Mouse (Mus musculus) thymus, postnatal 14 days (tissue): ENCODE data around the gene Gm44511.
"Not testable (repeated sequence)": the region's sequence is repeated elsewhere in the genome, so short reads cannot be mapped to it uniquely, and the experiment has no call there.

ENCODE experiments used
- DNase-seq: peaks from one replicate; pipeline ENCODE4 v3.0.0; 2021

The Gm44511 gene

DNA sequence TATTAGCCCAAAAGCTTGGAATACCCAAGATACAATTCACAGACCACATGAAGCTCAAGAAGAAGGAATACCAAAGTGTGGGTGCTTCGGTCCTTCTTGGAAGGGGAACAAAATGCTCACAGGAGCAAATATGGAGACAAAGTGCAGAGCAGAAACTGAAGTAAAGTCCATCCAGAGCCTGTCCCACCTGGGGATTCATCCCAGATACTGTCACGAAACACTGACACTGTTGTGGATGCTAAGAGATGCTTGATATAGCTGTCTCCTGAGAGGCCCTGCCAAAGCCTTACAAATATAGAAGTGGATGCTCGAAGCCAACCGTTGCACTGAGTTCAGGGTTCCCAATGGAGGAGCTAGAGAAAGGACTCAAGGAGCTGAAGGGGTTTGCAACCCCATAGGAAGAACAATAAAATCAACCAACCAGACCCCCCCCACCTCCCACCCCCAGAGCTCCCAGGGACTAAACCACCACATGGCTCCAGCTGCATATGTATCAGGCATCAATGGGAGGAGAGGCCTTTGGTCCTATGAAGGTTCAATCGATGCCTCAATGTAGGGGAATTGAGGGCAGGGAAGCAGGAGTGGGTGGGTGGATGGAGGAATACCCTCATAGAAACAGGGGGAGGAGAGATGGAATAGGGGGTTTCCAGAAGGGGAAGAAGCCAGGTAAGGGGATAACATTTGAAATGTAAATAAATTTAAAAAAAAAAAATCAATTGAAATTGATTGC lies 66.7 kb downstream of the Gm44511 start:
- DNase-seq: peak; percentile 17

DNA sequence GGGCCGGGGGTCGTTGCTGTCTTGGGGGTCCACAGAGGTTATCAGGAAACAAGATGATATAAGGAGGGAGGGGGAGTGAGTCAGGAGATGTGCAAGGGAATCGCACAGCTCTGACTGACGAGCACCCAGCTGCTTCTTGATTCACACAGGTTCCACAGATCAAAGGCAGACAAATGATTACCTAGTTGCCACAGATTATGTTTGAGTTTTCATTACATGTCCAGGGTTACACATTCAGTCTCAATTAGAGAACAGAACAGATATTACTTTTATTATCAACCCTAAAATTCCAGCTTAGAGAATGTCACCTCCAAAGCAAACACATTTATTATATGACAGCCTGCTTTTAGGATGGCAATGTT lies 70.7 kb downstream of the Gm44511 start:
- DNase-seq: not testable (repeated sequence)

DNA sequence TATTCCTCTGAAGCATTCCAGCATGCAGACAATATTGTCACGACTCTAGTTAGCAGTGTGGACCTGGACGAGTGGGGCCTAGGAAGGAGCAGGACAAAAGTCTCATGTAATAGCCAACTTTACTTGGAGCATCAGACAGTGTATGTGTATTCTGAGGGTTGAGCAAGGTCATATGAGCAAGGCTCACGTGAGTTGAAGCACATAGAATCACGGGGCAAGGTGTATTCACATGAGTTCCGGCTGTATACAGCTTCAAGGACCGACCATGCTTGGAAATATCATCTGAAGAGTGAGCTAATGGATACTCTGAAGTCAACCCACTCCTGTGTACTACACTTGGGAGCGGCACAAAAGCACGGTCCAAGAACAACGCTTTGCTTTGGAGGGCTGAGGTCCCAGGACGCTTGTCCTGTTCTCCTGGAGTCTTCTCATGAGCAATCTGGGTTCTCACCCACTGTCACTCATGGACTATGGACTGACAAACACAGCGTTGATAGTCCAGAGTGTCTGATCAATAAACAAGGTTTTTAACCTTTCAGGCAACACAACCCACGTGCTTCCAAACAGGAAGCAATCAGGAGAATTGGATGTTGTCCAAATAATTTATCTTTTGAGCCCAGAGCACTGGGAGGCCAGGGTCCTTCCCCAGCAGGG lies 71.2 kb downstream of the Gm44511 start:
- not testable (repeated sequence) for DNase-seq

DNA sequence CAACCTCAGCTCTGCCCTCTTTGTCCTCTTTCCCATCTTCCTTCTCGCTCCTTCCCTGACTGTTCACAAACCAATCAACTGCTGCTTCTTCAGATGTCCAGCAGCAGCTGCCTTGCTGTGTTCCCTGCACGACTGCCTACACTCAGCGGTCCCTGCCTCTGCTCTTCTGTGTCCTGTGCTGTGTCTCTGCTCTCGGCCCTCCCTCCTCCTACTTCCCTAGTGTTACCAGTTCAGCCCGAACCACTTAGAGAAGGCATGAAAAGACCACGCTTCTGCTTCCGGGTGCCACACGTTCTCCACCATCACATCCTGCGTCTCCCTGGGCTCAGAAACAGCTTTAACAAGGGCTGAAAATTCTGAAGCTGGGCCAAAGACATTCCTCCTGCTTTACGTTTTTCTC lies 71.8 kb downstream of the Gm44511 start:
- peak; percentile 43 for DNase-seq

DNA sequence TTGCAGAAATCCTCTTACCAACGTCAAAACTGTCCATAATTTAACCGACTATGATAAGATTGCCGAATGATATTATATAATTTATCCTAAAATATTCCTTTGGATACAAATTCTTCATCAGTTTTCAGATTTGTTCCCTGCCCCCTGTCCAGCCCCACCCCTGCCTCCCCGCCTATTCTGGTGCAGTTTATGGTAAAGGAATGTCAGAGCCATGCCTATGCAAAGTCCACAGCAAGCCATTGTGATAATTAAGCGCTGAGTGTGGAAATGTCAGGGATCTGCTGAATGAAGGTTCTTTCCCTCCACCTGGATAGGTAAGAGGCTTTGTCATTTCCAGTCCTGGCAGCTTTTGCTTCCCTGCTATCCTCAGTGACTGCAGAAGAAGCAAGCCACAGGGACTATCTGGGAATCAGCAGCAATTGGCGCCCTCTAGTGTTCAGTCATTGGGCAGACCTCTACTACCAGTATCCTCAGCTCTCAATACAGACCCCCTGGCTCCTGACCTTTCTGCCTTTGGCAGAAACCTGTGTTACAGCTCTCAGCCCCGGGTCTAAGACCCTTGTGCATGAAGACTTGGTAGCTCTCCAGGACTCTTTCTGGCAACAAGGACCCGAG lies 72.4 kb downstream of the Gm44511 start:
- DNase-seq: peak; percentile 78

DNA sequence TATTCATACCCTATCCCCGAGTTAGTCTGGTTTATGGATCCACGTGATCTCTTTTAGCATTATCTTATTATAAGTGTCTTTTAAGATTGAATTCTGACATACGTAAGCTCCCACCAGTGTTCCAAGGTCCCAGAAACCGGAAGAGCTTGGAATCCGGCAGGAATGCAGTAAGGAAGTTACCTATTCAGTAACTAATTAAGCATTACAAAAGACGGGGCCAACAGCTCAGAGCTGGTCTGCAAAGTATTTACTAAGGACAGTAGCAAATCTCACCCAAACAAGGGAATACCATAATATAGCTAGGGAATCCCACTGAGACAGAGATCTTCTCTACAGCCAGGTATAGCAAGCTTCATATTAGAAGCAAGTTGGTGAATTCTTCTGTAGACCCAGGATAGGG lies 79.1 kb downstream of the Gm44511 start:
- not testable (repeated sequence) for DNase-seq

DNA sequence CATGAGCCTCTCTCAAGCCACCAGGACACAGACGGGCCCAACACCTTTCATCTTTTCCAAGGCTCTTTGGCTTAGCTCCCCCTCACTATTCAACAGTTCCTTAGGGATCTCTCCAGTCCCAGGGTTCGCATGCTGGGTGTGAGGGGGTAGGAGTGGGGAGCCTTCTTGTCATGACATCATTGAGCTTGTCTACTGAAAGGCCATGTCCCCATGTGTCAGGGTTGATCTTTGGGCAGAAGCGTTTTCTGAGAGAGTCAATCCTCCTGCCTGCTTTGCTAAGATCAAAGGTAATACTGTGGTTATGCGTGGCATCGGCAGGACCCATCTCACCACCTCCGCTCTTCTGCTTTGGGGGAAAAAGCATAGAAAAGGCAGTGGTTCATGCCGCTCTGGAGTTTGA lies 88.7 kb downstream of the Gm44511 start:
- DNase-seq: no peak

DNA sequence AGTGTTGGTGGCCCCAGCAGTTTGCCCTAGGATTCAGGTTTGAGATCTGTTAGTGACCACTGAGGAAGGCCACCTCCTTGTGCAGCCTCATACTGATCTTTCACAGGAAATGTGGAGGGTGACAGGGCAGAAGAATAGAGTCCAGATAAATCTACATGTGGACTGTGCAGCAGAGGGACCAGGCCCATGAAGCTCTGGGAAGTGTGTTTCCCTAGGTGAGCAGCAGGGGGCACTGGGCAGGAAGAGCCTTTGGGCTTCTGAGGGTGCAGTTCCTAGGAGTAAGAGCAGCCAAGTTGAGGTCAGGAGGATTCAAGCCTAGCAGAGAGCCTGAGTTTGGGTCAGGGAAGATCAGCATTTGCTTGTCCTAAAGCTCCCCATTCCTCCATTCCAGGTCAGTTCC lies 90.0 kb downstream of the Gm44511 start:
- DNase-seq: peak; percentile 66

DNA sequence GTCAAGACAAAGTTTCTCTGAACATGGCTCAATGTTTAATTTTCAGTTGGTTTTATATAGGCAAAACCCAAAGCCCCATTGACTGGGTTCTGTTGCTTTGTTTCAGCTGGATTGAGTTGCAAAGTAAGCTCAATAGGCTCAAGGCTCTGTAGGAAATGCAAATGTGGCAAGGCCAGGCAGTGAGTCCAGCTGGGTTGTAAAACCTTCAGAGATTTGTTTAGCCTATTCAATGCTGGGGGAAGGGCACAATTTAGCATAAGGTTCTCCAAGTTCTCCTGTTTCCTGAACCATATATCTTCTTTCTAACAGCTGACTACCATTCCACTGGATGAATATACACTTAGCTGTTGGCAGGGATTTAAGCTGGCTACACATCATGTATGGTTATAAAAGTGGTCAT lies 91.2 kb downstream of the Gm44511 start:
- DNase-seq: no peak

DNA sequence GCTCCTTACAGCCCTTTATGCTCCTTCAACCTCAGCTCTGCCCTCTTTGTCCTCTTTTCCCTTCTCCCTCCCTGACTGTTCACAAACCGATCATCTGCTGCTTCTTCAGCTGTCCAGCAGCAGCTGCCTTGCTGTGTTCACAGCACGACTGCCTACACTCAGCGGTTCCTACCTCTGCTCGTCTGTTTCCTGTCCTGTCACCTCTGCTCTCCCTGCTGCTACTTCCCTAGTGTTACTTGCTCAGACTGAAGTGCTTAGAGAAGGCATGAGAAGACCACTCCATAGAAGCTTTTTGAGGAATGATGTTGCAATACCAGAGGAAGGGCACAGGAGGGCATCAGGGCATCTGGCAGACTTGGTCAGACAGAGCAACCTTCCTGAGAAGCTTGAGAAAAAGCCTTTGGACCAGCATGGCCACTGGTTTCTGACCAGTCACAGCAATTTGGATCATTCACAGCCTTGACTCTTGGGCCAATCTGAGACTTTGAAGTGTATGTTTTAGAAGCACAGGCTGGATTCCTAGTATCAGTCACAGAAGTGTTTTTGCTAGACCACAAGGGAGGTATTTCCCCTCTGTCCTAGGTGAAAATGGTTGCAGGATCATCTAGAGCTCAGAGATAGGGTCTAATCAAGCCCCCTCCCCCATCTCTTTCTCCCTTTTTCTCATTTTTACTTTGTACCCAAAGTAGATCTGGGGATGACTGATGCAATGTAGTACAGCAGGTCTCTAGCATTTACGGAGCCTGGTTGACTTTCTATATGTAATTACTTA lies 92.0 kb downstream of the Gm44511 start:
- DNase-seq: no peak

DNA sequence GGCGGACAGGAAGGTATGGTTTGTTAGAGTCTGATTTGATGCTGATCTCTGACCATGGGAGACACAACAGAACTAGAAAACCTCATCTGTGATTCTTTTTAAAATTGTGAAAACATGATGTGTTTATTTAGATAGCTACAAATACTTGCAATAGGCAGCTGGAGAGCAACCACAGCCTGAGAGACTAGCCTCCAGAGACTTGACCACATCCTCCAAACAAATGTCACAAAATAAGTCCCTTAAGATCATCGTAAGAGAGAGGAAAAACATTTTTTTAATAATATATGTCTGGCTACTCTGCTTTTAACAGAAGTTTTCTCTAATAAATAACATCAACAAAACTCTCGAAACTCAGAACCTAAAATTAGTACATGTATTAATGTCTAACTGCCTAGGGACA lies 94.1 kb downstream of the Gm44511 start:
- no peak for DNase-seq
